Mouse (Mus musculus): Measurements from ENCODE around the gene Tsc2.

DNA sequence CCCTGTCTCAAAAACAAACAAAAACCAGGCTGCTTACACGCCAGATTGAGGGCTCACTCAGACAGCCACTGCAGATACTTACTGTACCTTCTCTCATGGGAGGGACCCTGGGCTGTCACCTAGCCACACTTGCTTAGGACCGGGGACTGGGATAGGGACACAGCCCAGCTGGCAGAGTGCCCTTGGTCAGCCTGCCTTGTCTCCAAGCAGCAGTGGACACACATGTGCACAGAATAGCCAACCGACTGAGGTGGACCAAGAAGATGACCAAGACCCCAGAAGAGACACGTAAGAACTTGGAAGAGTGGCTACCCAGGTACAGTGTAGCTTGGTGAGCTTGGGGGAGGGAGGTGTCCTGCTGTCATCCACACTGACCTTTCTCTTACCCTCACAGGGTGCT lies 5.8 kb upstream of the Tsc2 start:
- TF ChIP-seq CTCF (IDR thresholded peaks at IDR 0.05; ENCODE audit: low read depth) (no peak), EP300 (IDR thresholded peaks at IDR 0.05; ENCODE audit: low read depth) (no peak)
